Mouse (Mus musculus): ENCODE data around the gene Rhof. TPM values are rescaled to one million over a fixed set of nuclear protein-coding genes. Genes with fewer than 3 reads are reported as not detected.

The Rhof gene
- polyA plus RNA-seq, 1 experiment: 0.48 TPM

- Histone ChIP-seq H3K27ac (replicated peaks; ENCODE audit: low read depth, low read length) (peak within 1 kb of the TSS; percentile 95), H3K4me3 (ENCODE audit: insufficient read depth, low read depth, low read length) (peak within 1 kb of the TSS; percentile 71), H3K4me1 (ENCODE audit: control insufficient read depth, insufficient read depth, insufficient read length, low read length) (peaks cover 4% of the 10 kb centered on the region)
Measured at GRCm38 (mm10) chr5:123142161-123143157, 10.0 kb upstream of the Rhof start, which contains the start of gene Setd1b. Setd1b (plus strand) TSS chr5:123142193.

- Histone ChIP-seq H3K27ac (replicated peaks; ENCODE audit: low read depth, low read length) (peak overlapping the region; percentile 95), H3K4me1 (ENCODE audit: control insufficient read depth, insufficient read depth, insufficient read length, low read length) (peaks cover 8% of the 10 kb centered on the region)
Measured at GRCm38 (mm10) chr5:123141555-123142160, 9.2 kb upstream of the Rhof start.

GRCm38 (mm10) chr5:123140694-123141554 is 8.4 kb upstream of the Rhof start:
- Histone ChIP-seq H3K27ac (replicated peaks; ENCODE audit: low read depth, low read length) (peak overlapping the region; percentile 95), H3K4me3 (ENCODE audit: insufficient read depth, low read depth, low read length) (peak overlapping the region; percentile 71), H3K4me1 (ENCODE audit: control insufficient read depth, insufficient read depth, insufficient read length, low read length) (peaks cover 8% of the 10 kb centered on the region)

More at GRCm38 (mm10) chr5:123141555-123142160, 9.2 kb upstream of the Rhof start:
- H3K4me3 ChIP-seq (ENCODE audit: insufficient read depth, low read depth, low read length): peak overlapping the region; percentile 71

- peak overlapping the region; percentile 97 for H3K27ac ChIP-seq (replicated peaks; ENCODE audit: low read depth, low read length)
- H3K4me1 ChIP-seq (ENCODE audit: control insufficient read depth, insufficient read depth, insufficient read length, low read length): peaks cover 8% of the 10 kb centered on the region
- peak overlapping the region; percentile 71 for H3K4me3 ChIP-seq (ENCODE audit: insufficient read depth, low read depth, low read length)
Measured at GRCm38 (mm10) chr5:123139722-123140627, 7.5 kb upstream of the Rhof start.

GRCm38 (mm10) chr5:123138953-123139721 is 6.6 kb upstream of the Rhof start:
- H3K4me3 ChIP-seq (ENCODE audit: insufficient read depth, low read depth, low read length): peak overlapping the region; percentile 71
- H3K4me1 ChIP-seq (ENCODE audit: control insufficient read depth, insufficient read depth, insufficient read length, low read length): peaks cover 12% of the 10 kb centered on the region
- peak overlapping the region; percentile 97 for H3K27ac ChIP-seq (replicated peaks; ENCODE audit: low read depth, low read length)

GRCm38 (mm10) chr5:123138230-123138911 is 5.9 kb upstream of the Rhof start:
- H3K4me1 ChIP-seq (ENCODE audit: control insufficient read depth, insufficient read depth, insufficient read length, low read length): peaks cover 10% of the 10 kb centered on the region
- peak overlapping the region; percentile 97 for H3K27ac ChIP-seq (replicated peaks; ENCODE audit: low read depth, low read length)
- H3K4me3 ChIP-seq (ENCODE audit: insufficient read depth, low read depth, low read length): peak overlapping the region; percentile 71

GRCm38 (mm10) chr5:123137910-123138229 is 5.4 kb upstream of the Rhof start:
- Histone ChIP-seq H3K4me3 (ENCODE audit: insufficient read depth, low read depth, low read length) (peak overlapping the region; percentile 44), H3K27ac (replicated peaks; ENCODE audit: low read depth, low read length) (peak overlapping the region; percentile 95), H3K4me1 (ENCODE audit: control insufficient read depth, insufficient read depth, insufficient read length, low read length) (peaks cover 10% of the 10 kb centered on the region)

- Histone ChIP-seq H3K27ac (replicated peaks; ENCODE audit: low read depth, low read length) (peak overlapping the region; percentile 95), H3K4me3 (ENCODE audit: insufficient read depth, low read depth, low read length) (peak overlapping the region; percentile 44), H3K4me1 (ENCODE audit: control insufficient read depth, insufficient read depth, insufficient read length, low read length) (peaks cover 10% of the 10 kb centered on the region)
Measured at GRCm38 (mm10) chr5:123137044-123137909, 4.8 kb upstream of the Rhof start.

GRCm38 (mm10) chr5:123136361-123137043 is 4.0 kb upstream of the Rhof start:
- Histone ChIP-seq H3K4me3 (ENCODE audit: insufficient read depth, low read depth, low read length) (peak overlapping the region; percentile 56), H3K27ac (replicated peaks; ENCODE audit: low read depth, low read length) (peak overlapping the region; percentile 95), H3K4me1 (ENCODE audit: control insufficient read depth, insufficient read depth, insufficient read length, low read length) (peaks cover 10% of the 10 kb centered on the region)

- Histone ChIP-seq H3K4me3 (ENCODE audit: insufficient read depth, low read depth, low read length) (peak overlapping the region; percentile 56), H3K4me1 (ENCODE audit: control insufficient read depth, insufficient read depth, insufficient read length, low read length) (peaks cover 10% of the 10 kb centered on the region), H3K27ac (replicated peaks; ENCODE audit: low read depth, low read length) (peak overlapping the region; percentile 93)
Measured at GRCm38 (mm10) chr5:123135471-123136360, 3.2 kb upstream of the Rhof start.

- peaks cover 10% of the 10 kb centered on the region for H3K4me1 ChIP-seq (ENCODE audit: control insufficient read depth, insufficient read depth, insufficient read length, low read length)
- H3K4me3 ChIP-seq (ENCODE audit: insufficient read depth, low read depth, low read length): peak overlapping the region; percentile 56
- peak overlapping the region; percentile 85 for H3K27ac ChIP-seq (replicated peaks; ENCODE audit: low read depth, low read length)
Measured at GRCm38 (mm10) chr5:123134875-123135382, 2.4 kb upstream of the Rhof start.

Measured in brown adipose tissue, adult 24 weeks (tissue).